Mouse (Mus musculus): ENCODE measurements around the gene Zscan2.

Zscan2 gene

GRCm38 (mm10) chr7:80885666-80886065 is 24.9 kb downstream of the Zscan2 start:
- no peak for DNase-seq (ENCODE audit: low spot score in 2 of 2)

- no peak for DNase-seq (ENCODE audit: low spot score in 2 of 2)
These were observed 27.9 kb downstream of the Zscan2 start for GRCm38 (mm10) chr7:80888595-80888994.

GRCm38 (mm10) chr7:80889021-80889511 is 28.3 kb downstream of the Zscan2 start:
- no peak for DNase-seq (ENCODE audit: low spot score in 2 of 2)

GRCm38 (mm10) chr7:80889841-80890241 is 29.1 kb downstream of the Zscan2 start:
- DNase-seq (ENCODE audit: low spot score in 2 of 2) = no peak

GRCm38 (mm10) chr7:80893086-80893752 is 32.5 kb downstream of the Zscan2 start:
- DNase-seq (ENCODE audit: low spot score in 2 of 2) = no peak

GRCm38 (mm10) chr7:80893753-80894129 is 33.0 kb downstream of the Zscan2 start:
- no peak for DNase-seq (ENCODE audit: low spot score in 2 of 2)

- DNase-seq (ENCODE audit: low spot score in 2 of 2) = no peak
These were observed 33.5 kb downstream of the Zscan2 start for GRCm38 (mm10) chr7:80894196-80894595.

GRCm38 (mm10) chr7:80894815-80895519 is 34.2 kb downstream of the Zscan2 start:
- no peak for DNase-seq (ENCODE audit: low spot score in 2 of 2)

- no peak for DNase-seq (ENCODE audit: low spot score in 2 of 2)
These were observed 36.4 kb downstream of the Zscan2 start for GRCm38 (mm10) chr7:80897134-80897533.

GRCm38 (mm10) chr7:80897721-80898120 is 37.0 kb downstream of the Zscan2 start:
- no peak for DNase-seq (ENCODE audit: low spot score in 2 of 2)

GRCm38 (mm10) chr7:80900944-80901501 is 40.3 kb downstream of the Zscan2 start, which contains the start of gene Wdr73:
Wdr73 (minus strand) TSS chr7:80901269.
- DNase-seq (ENCODE audit: low spot score in 2 of 2) = peak; percentile 67 to 87

- no peak for DNase-seq (ENCODE audit: low spot score in 2 of 2)
These were observed 41.0 kb downstream of the Zscan2 start for GRCm38 (mm10) chr7:80901541-80902274.

GRCm38 (mm10) chr7:80903625-80904422 is 43.1 kb downstream of the Zscan2 start:
- no peak for DNase-seq (ENCODE audit: low spot score in 2 of 2)

GRCm38 (mm10) chr7:80904921-80905515 is 44.3 kb downstream of the Zscan2 start, which contains the start of gene Nmb:
Nmb (minus strand) TSS chr7:80905076.
- DNase-seq (ENCODE audit: low spot score in 2 of 2) = peak; percentile 58 to 64

- no peak for DNase-seq (ENCODE audit: low spot score in 2 of 2)
These were observed 50.3 kb downstream of the Zscan2 start for GRCm38 (mm10) chr7:80911053-80911452.

- no peak for DNase-seq (ENCODE audit: low spot score in 2 of 2)
These were observed 51.8 kb downstream of the Zscan2 start for GRCm38 (mm10) chr7:80912496-80912895.

- no peak for DNase-seq (ENCODE audit: low spot score in 2 of 2)
These were observed 57.3 kb downstream of the Zscan2 start for GRCm38 (mm10) chr7:80917916-80918465.

- no peak for DNase-seq (ENCODE audit: low spot score in 2 of 2)
These were observed 58.4 kb downstream of the Zscan2 start for GRCm38 (mm10) chr7:80918982-80919646.

GRCm38 (mm10) chr7:80919647-80920008 is 58.9 kb downstream of the Zscan2 start:
- no peak for DNase-seq (ENCODE audit: low spot score in 2 of 2)

GRCm38 (mm10) chr7:80923165-80923564 is 62.4 kb downstream of the Zscan2 start:
- DNase-seq (ENCODE audit: low spot score in 2 of 2) = no peak

Data from cerebellum, postnatal 4 days (tissue).